Mouse (Mus musculus) hindbrain, postnatal 0 days (tissue): Measurements from ENCODE around the gene Pgm3. TPM values are rescaled to one million over a fixed set of nuclear protein-coding genes. Genes with fewer than 3 reads are reported as not detected.

ENCODE experiments used
- ATAC-seq: fragments of 200-750 bp; cut with Nextera tagmentation; 2 replicates; pipeline ENCODE4 v1.8.0; 2017; ENCODE audit warnings: mild to moderate bottlenecking, moderate TSS enrichment, moderate library complexity
- DNase-seq: peaks from one replicate; pipeline ENCODE4 v3.0.0-alpha.2; 2015; ENCODE audit warnings: low spot score
- H3K27ac ChIP-seq: fragments of 300-500 bp; sonication (generic); 2 replicates; pipeline ENCODE4 v1.5.1; 2014; ENCODE audit warnings: mild to moderate bottlenecking
- H3K27me3 ChIP-seq: fragments of 300-500 bp; sonication (generic); 2 replicates; pipeline ENCODE4 v1.6.1; 2014; ENCODE audit warnings: low read length, mixed read lengths; ENCODE audit not compliant: insufficient read depth
- H3K36me3 ChIP-seq: fragments of 300-500 bp; sonication (generic); 2 replicates; pipeline ENCODE4 v1.6.1; 2014; ENCODE audit warnings: low read length, mixed read lengths; ENCODE audit not compliant: insufficient read depth
- H3K4me1 ChIP-seq: fragments of 300-500 bp; sonication (generic); 2 replicates; pipeline ENCODE4 v1.6.1; 2014; ENCODE audit warnings: antibody characterized with exemption, low read length, mixed read lengths; ENCODE audit not compliant: insufficient read depth
- H3K4me2 ChIP-seq: fragments of 300-500 bp; sonication (generic); 2 replicates; pipeline ENCODE4 v1.6.1; 2014; ENCODE audit warnings: low read depth, mild to moderate bottlenecking, low read length, moderate library complexity, mixed read lengths
- H3K4me3 ChIP-seq: fragments of 300-500 bp; sonication (generic); 2 replicates; pipeline ENCODE4 v1.5.1; 2014; ENCODE audit warnings: low read length
- H3K9ac ChIP-seq: fragments of 300-500 bp; sonication (generic); replicated peaks from 2 replicates; pipeline ENCODE4 v1.6.1; 2014; ENCODE audit warnings: mild to moderate bottlenecking, low read length, moderate library complexity, mixed read lengths
- H3K9me3 ChIP-seq: fragments of 300-500 bp; sonication (generic); 2 replicates; pipeline ENCODE4 v1.6.1; 2016; ENCODE audit warnings: low read length, mixed read lengths
- CTCF ChIP-seq: IDR thresholded peaks from 2 replicates; pipeline ENCODE4 v1.5.1; 2016; ENCODE audit warnings: antibody characterized with exemption, control low read depth, low read depth
- WGBS: fragments of 180-500 bp; shearing (Covaris S2); extraction: QIAGEN DNeasy Blood & Tissue Kit; methylation state at CpG from one replicate; pipeline ENCODE4 v1.1.7; 2014; 5-methylcytosine and 5-hydroxymethylcytosine counted together
- polyA plus RNA-seq: library from polyadenylated mRNA; unstranded; fragments of >200 nt; fragmentation: Nextera tagmentation; extraction: Ambion mirVana; gene quantifications from 2 replicates; pipeline ENCODE4 v1.2.1, GENCODE M21; 2015
- total RNA-seq: library from RNA; depleted of rRNA; stranded (reverse); fragments of >200 nt; gene quantifications from 2 replicates; pipeline ENCODE4 v1.2.3, GENCODE M21; 2014; rRNA removed

Gene Pgm3
- total RNA-seq (12.4 and 15.1 TPM in 2 replicates), polyA plus RNA-seq (28.9 and 30.0 TPM in 2 replicates)

- ATAC-seq (peak; percentile 98), DNase-seq (peak; percentile 97)
- Histone ChIP-seq H3K27ac (peak within 1 kb of the TSS; percentile 73), H3K9ac (peak within 1 kb of the TSS; percentile 70), H3K4me1 (peaks cover 7% of the 10 kb centered on the region), H3K27me3 (no peaks in the 10 kb centered on the region), H3K9me3 (no peaks in the 10 kb centered on the region), H3K36me3 (peaks cover 3% of the 10 kb centered on the region; the same call in 1 of the 2 replicates), H3K4me2 (peak within 1 kb of the TSS; percentile 99), H3K4me3 (peak within 1 kb of the TSS; percentile 73)
- no peak for TF ChIP-seq CTCF
- WGBS = under 1% methylated on average over 58 of the region's 59 CpGs
Observed at GRCm38 (mm10) chr9:86571540-86572135, at the start of gene Pgm3, which contains the start of gene Rwdd2a. TSS of gene Pgm3 (minus strand) at chr9:86571842. TSS of gene Rwdd2a (plus strand) at chr9:86571991.

GRCm38 (mm10) chr9:86619341-86620139, 47.9 kb upstream of the Pgm3 start:
- Histone ChIP-seq H3K27ac (no peak overlapping the region), H3K4me2 (no peak overlapping the region), H3K27me3 (no peaks in the 10 kb centered on the region), H3K4me3 (no peak overlapping the region), H3K36me3 (no peaks in the 10 kb centered on the region), H3K9me3 (no peaks in the 10 kb centered on the region), H3K4me1 (no peaks in the 10 kb centered on the region), H3K9ac (no peak overlapping the region)
- peak; percentile 51 for DNase-seq
- no peak for TF ChIP-seq CTCF
- ATAC-seq = peak; percentile 39; the same call in 1 of the 2 replicates
- 63% methylated on average over 10 of the region's 10 CpGs for WGBS

- no peak overlapping the region for H3K4me3 ChIP-seq
- H3K4me2 ChIP-seq = no peak overlapping the region
- H3K9me3 ChIP-seq = no peaks in the 10 kb centered on the region
- 73% methylated on average over 7 of the region's 7 CpGs for WGBS
- ATAC-seq = no peak
- H3K36me3 ChIP-seq = no peaks in the 10 kb centered on the region
- H3K27me3 ChIP-seq = no peaks in the 10 kb centered on the region
- no peak overlapping the region for H3K27ac ChIP-seq
- no peak overlapping the region for H3K9ac ChIP-seq
- TF ChIP-seq CTCF = no peak
- no peaks in the 10 kb centered on the region for H3K4me1 ChIP-seq
- no peak for DNase-seq
Observed at GRCm38 (mm10) chr9:86617837-86618492, 46.3 kb upstream of the Pgm3 start.

- WGBS = 85% methylated on average over 1 of the region's 1 CpGs
- Histone ChIP-seq H3K27ac (no peak overlapping the region), H3K27me3 (no peaks in the 10 kb centered on the region), H3K9me3 (no peaks in the 10 kb centered on the region), H3K36me3 (no peaks in the 10 kb centered on the region; the same call in 1 of the 2 replicates), H3K4me1 (no peaks in the 10 kb centered on the region), H3K9ac (no peak overlapping the region), H3K4me3 (no peak overlapping the region), H3K4me2 (no peak overlapping the region)
- ATAC-seq (no peak), DNase-seq (no peak)
- no peak for TF ChIP-seq CTCF
Observed at GRCm38 (mm10) chr9:86615765-86616164, 44.1 kb upstream of the Pgm3 start.

GRCm38 (mm10) chr9:86612091-86612490, 40.4 kb upstream of the Pgm3 start:
- no peaks in the 10 kb centered on the region; the same call in 1 of the 2 replicates for H3K36me3 ChIP-seq
- H3K4me3 ChIP-seq = no peak overlapping the region
- H3K9me3 ChIP-seq = no peaks in the 10 kb centered on the region
- H3K4me2 ChIP-seq = no peak overlapping the region
- TF ChIP-seq CTCF = no peak
- H3K9ac ChIP-seq = no peak overlapping the region
- H3K27me3 ChIP-seq = no peaks in the 10 kb centered on the region
- ATAC-seq (no peak), DNase-seq (no peak)
- H3K27ac ChIP-seq = no peak overlapping the region
- 91% methylated on average over 4 of the region's 4 CpGs for WGBS
- H3K4me1 ChIP-seq = no peaks in the 10 kb centered on the region

- Histone ChIP-seq H3K36me3 (no peaks in the 10 kb centered on the region; the same call in 1 of the 2 replicates), H3K9me3 (no peaks in the 10 kb centered on the region), H3K4me2 (no peak overlapping the region), H3K27ac (no peak overlapping the region), H3K9ac (no peak overlapping the region), H3K4me3 (no peak overlapping the region), H3K27me3 (no peaks in the 10 kb centered on the region), H3K4me1 (no peaks in the 10 kb centered on the region)
- no peak for TF ChIP-seq CTCF
- 64% methylated on average over 6 of the region's 6 CpGs for WGBS
- ATAC-seq (no peak), DNase-seq (no peak)
Observed at GRCm38 (mm10) chr9:86605776-86606175, 34.1 kb upstream of the Pgm3 start.
